Mouse (Mus musculus) 3T3-L1 (cell line): ENCODE results near the gene Plscr4.

ENCODE experiments used
- DNase-seq: peaks from one replicate; pipeline ENCODE4 v3.0.0-alpha.2; 2015; ENCODE audit warnings: low read depth, low spot score

Gene Plscr4

DNA sequence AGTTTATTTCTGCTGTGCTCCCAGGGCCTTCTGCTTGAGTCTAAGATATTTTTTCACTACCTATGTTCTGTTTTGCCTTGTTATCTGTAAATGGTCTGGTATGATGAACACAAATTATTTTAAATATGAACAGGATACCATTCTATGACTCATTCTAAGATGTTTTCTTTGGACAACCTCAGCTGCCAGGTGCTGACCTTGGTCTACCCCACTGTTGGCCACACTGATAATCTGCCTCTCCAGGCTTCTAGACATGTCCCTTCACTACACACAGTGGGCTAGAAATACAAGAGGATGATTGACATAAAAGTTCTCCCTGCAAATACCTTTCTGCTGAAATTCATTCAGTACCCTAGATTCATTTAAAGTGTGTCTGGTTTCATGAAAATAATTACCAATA lies 54.5 kb downstream of the Plscr4 start:
- peak; percentile 53 for DNase-seq

GRCm38 (mm10) chr9:92517036-92517435 lies 59.9 kb downstream of the Plscr4 start:
- DNase-seq, result no peak

GRCm38 (mm10) chr9:92520751-92521150 lies 63.6 kb downstream of the Plscr4 start:
- DNase-seq, result no peak

DNA sequence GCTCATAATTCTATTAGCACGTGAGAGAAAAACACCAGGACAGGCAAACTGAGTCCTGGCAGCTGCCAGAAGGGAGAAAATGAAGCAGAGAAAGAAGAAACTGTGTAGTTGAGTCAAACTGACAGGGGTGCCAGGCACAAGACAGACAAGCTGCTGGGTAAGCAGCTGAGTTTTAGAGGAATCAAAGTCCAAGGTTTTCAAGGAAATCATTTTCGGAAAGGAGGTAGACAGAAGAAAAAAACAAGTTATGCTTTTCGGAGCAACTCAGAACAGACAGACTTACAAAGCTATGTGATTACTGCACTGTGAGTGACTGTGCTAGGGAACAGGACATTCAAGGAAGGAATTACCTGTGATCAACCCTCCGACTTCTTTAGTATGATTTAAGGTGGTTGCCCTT lies 67.3 kb downstream of the Plscr4 start:
- DNase-seq, result no peak

DNA sequence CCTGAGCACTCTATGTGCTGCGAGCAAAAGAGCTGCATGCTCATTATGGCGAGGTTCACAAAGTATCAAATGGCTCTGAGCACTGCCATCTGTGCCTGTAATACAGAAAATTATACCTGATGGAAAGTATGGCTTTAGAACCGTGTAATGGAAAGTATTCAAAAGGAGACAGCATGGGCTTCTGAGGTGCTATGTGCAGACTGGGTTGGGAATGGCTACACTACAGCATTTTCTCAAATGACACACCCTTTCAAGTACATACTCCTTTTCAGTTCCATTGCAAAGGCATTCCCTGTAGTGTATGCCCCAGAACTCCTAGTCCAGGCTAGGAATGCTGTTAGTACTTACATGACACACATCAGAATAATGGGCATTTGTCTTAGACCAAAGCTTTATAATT lies 72.9 kb downstream of the Plscr4 start:
- no peak for DNase-seq

- peak; percentile 77 for DNase-seq
Observed at GRCm38 (mm10) chr9:92537735-92538134, 80.6 kb downstream of the Plscr4 start.

GRCm38 (mm10) chr9:92538216-92538615 lies 81.0 kb downstream of the Plscr4 start:
- DNase-seq, result peak; percentile 35
